Mouse (Mus musculus) spleen, adult 2 months (tissue): Measurements from ENCODE around the gene Actl11. TPM values are rescaled to one million over a fixed set of nuclear protein-coding genes. Genes with fewer than 3 reads are reported as not detected.

Source experiments
- DNase-seq, 2 experiments: peaks; one replicate each; pipeline versions ENCODE4 v3.0.0 to v3.0.0-alpha.2; 2012 to 2021; ENCODE audit warnings: low spot score in 2 of 2, low read depth in 1 of 2
- H3K27ac ChIP-seq: fragments of 200-500 bp; 2 replicates; pipeline ENCODE4 v1.5.1; 2012; ENCODE audit warnings: low read length, inconsistent platforms; ENCODE audit not compliant: insufficient read depth
- H3K27me3 ChIP-seq: fragments of 200-500 bp; 2 replicates; pipeline ENCODE4 v1.6.1; 2012; ENCODE audit warnings: mild to moderate bottlenecking, moderate library complexity, low read length, inconsistent platforms; ENCODE audit not compliant: control insufficient read depth, insufficient read depth
- H3K36me3 ChIP-seq: fragments of 200-500 bp; 2 replicates; pipeline ENCODE4 v1.6.1; 2012; ENCODE audit warnings: mild to moderate bottlenecking, low read length, inconsistent platforms; ENCODE audit not compliant: control insufficient read depth, insufficient read depth
- H3K4me1 ChIP-seq: fragments of 200-500 bp; 2 replicates; pipeline ENCODE4 v1.6.1; 2011; ENCODE audit warnings: inconsistent platforms; ENCODE audit not compliant: control insufficient read depth, insufficient read depth, insufficient read length
- H3K4me3 ChIP-seq: fragments of 200-500 bp; 2 replicates; pipeline ENCODE4 v1.5.1; 2011; ENCODE audit warnings: mild to moderate bottlenecking, inconsistent platforms; ENCODE audit not compliant: insufficient read depth, insufficient read length; ENCODE audit errors: extremely low read depth
- CTCF ChIP-seq: fragments of 200-500 bp; IDR thresholded peaks from 2 replicates; pipeline ENCODE4 v1.5.1; 2011; ENCODE audit warnings: mild to moderate bottlenecking, inconsistent platforms; ENCODE audit not compliant: insufficient read depth, insufficient read length, insufficient replicate concordance; ENCODE audit errors: extremely low read depth
- POLR2A ChIP-seq: fragments of 200-500 bp; IDR thresholded peaks from 2 replicates; pipeline ENCODE4 v1.6.1; 2011; ENCODE audit warnings: low read depth, low read length, inconsistent platforms
- WGBS: fragments of 180-500 bp; shearing (Covaris S2); methylation state at CpG from one replicate; pipeline ENCODE4 v1.1.7; 2018; 5-methylcytosine and 5-hydroxymethylcytosine counted together
- polyA plus RNA-seq: library from polyadenylated mRNA; depleted of rRNA; stranded (reverse); fragments of >200 nt; gene quantifications from 2 replicates; pipeline ENCODE4 v1.2.3, GENCODE M21; 2012; rRNA removed

Actl11 gene
- polyA plus RNA-seq, 1 experiment, result not detected

GRCm38 (mm10) chr9:107968531-107968930 is 40.3 kb downstream of the Actl11 start:
- H3K27ac ChIP-seq, result no peak overlapping the region
- no peaks in the 10 kb centered on the region for H3K27me3 ChIP-seq
- no peaks in the 10 kb centered on the region for H3K4me1 ChIP-seq
- 95% methylated on average over 7 of the region's 7 CpGs for WGBS
- DNase-seq, result no peak
- no peak overlapping the region for H3K4me3 ChIP-seq
- TF ChIP-seq CTCF (no peak), POLR2A (no peak)
- no peaks in the 10 kb centered on the region for H3K36me3 ChIP-seq

- no peaks in the 10 kb centered on the region for H3K36me3 ChIP-seq
- TF ChIP-seq POLR2A (no peak), CTCF (no peak)
- H3K27me3 ChIP-seq, result no peaks in the 10 kb centered on the region
- 91% methylated on average over 5 of the region's 5 CpGs for WGBS
- DNase-seq, result no peak
- H3K4me1 ChIP-seq, result peaks cover 5% of the 10 kb centered on the region
- H3K4me3 ChIP-seq, result no peak overlapping the region
- no peak overlapping the region for H3K27ac ChIP-seq
Measured at GRCm38 (mm10) chr9:107970311-107970710, 42.0 kb downstream of the Actl11 start.

GRCm38 (mm10) chr9:107971690-107972541 is 43.6 kb downstream of the Actl11 start:
- peaks cover 5% of the 10 kb centered on the region for H3K4me1 ChIP-seq
- no peaks in the 10 kb centered on the region for H3K27me3 ChIP-seq
- WGBS, result 59% methylated on average over 8 of the region's 8 CpGs
- H3K4me3 ChIP-seq, result no peak overlapping the region
- peak overlapping the region; percentile 15; the same call in 1 of the 2 replicates for H3K27ac ChIP-seq
- TF ChIP-seq CTCF, result no peak
- TF ChIP-seq POLR2A, result no peak
- H3K36me3 ChIP-seq, result no peaks in the 10 kb centered on the region; the same call in 1 of the 2 replicates
- no peak for DNase-seq

- H3K36me3 ChIP-seq, result peaks cover 22% of the 10 kb centered on the region
- peaks cover 5% of the 10 kb centered on the region for H3K4me1 ChIP-seq
Measured at GRCm38 (mm10) chr9:107974491-107975171, 46.4 kb downstream of the Actl11 start.

GRCm38 (mm10) chr9:107975399-107976386 is 47.4 kb downstream of the Actl11 start, which contains the start of gene Uba7:
TSS of gene Uba7 (plus strand) at chr9:107975505.
- peak within 1 kb of the TSS; percentile 60 for H3K4me3 ChIP-seq
- no peaks in the 10 kb centered on the region for H3K27me3 ChIP-seq

More at GRCm38 (mm10) chr9:107974491-107975171, 46.4 kb downstream of the Actl11 start:
- peak overlapping the region; percentile 74 for H3K27ac ChIP-seq
- no peaks in the 10 kb centered on the region for H3K27me3 ChIP-seq
- H3K4me3 ChIP-seq, result no peak overlapping the region
- no peak for DNase-seq
- TF ChIP-seq CTCF, result no peak
- TF ChIP-seq POLR2A, result no peak
- 59% methylated on average over 10 of the region's 10 CpGs for WGBS

GRCm38 (mm10) chr9:107978815-107979214 is 50.5 kb downstream of the Actl11 start:
- H3K27me3 ChIP-seq, result no peaks in the 10 kb centered on the region
- H3K4me1 ChIP-seq, result peaks cover 26% of the 10 kb centered on the region
- DNase-seq, result no peak
- TF ChIP-seq CTCF, result no peak
- TF ChIP-seq POLR2A, result no peak
- 94% methylated on average over 12 of the region's 12 CpGs for WGBS
- no peak overlapping the region for H3K27ac ChIP-seq
- H3K36me3 ChIP-seq, result peaks cover 38% of the 10 kb centered on the region
- H3K4me3 ChIP-seq, result no peak overlapping the region

More at GRCm38 (mm10) chr9:107975399-107976386, 47.4 kb downstream of the Actl11 start, which contains the start of gene Uba7:
- H3K4me1 ChIP-seq, result peaks cover 5% of the 10 kb centered on the region
- peak; percentile 35; the same call in 1 of the 2 replicates for TF ChIP-seq POLR2A
- TF ChIP-seq CTCF, result no peak
- peaks cover 27% of the 10 kb centered on the region for H3K36me3 ChIP-seq
- H3K27ac ChIP-seq, result peak within 1 kb of the TSS; percentile 85
- WGBS, result 11% methylated on average over 12 of the region's 12 CpGs
- DNase-seq, result peak; percentile 56 to 69

Other genes starting within 250 kb of the Actl11 start
- gene Gnat1, start 248.8 kb upstream of the Actl11 start, polyA plus RNA-seq, result not detected in 2 replicates
- 61.1 and 61.6 TPM in 2 replicates for gene Sema3f, start 218.0 kb upstream of the Actl11 start, polyA plus RNA-seq
- 70.3 and 76.0 TPM in 2 replicates for gene Rbm5, start 157.5 kb upstream of the Actl11 start, polyA plus RNA-seq
- 10.2 and 12.4 TPM in 2 replicates for gene Rbm6, start 55.2 kb upstream of the Actl11 start, polyA plus RNA-seq
- gene Mon1a, start 40.3 kb upstream of the Actl11 start, polyA plus RNA-seq, result 23.4 and 29.3 TPM in 2 replicates
- 1.8 and 2.7 TPM in 2 replicates for gene Mst1r, start 21.6 kb upstream of the Actl11 start, polyA plus RNA-seq
- 0.07 and 0.08 TPM in 2 replicates for gene Camkv, start 7.2 kb downstream of the Actl11 start, polyA plus RNA-seq
- 3.1 and 4.1 TPM in 2 replicates for gene Traip, start 21.7 kb downstream of the Actl11 start, polyA plus RNA-seq
- 182 and 209 TPM in 2 replicates for gene Uba7, start 47.0 kb downstream of the Actl11 start, polyA plus RNA-seq
- 0.18 and 0.31 TPM in 2 replicates for gene Gm20661, start 54.6 kb downstream of the Actl11 start, polyA plus RNA-seq
- gene Inka1, start 57.4 kb downstream of the Actl11 start, polyA plus RNA-seq, result 19.8 and 25.9 TPM in 2 replicates
- gene Cdhr4, start 64.0 kb downstream of the Actl11 start, polyA plus RNA-seq, result 2.2 and 2.9 TPM in 2 replicates
- gene Gm20662, start 67.9 kb downstream of the Actl11 start, polyA plus RNA-seq, result 1.7 and 2.1 TPM in 2 replicates
- gene Ip6k1, start 74.0 kb downstream of the Actl11 start, polyA plus RNA-seq, result 118 and 161 TPM in 2 replicates
- 11.6 and 13.5 TPM in 2 replicates for gene Gmppb, start 120.8 kb downstream of the Actl11 start, polyA plus RNA-seq
- gene Amigo3, start 124.7 kb downstream of the Actl11 start, polyA plus RNA-seq, result 2.2 and 2.8 TPM in 2 replicates
- 1.5 and 1.6 TPM in 2 replicates for gene Mst1, start 152.0 kb downstream of the Actl11 start, polyA plus RNA-seq
- gene Rnf123, start 154.9 kb downstream of the Actl11 start, polyA plus RNA-seq, result 213 and 224 TPM in 2 replicates
- gene Apeh, start 166.1 kb downstream of the Actl11 start, polyA plus RNA-seq, result 136 and 157 TPM in 2 replicates